Mouse (Mus musculus) monocyte, adult 5-6 weeks (primary cell): Measurements from ENCODE around the gene Kpna7. TPM values are rescaled to one million over a fixed set of nuclear protein-coding genes. Genes with fewer than 3 reads are reported as not detected.
"Not testable (repeated sequence)": the region's sequence is repeated elsewhere in the genome, so short reads cannot be mapped to it uniquely, and the experiment has no call there.

ENCODE experiments used
- ATAC-seq: fragments of 153-309, 156-312 bp; replicated peaks from 2 replicates; pipeline ENCODE4 v1.8.0; 2017; ENCODE audit warnings: mild to moderate bottlenecking; ENCODE audit not compliant: low TSS enrichment, insufficient number of reproducible peaks, severe bottlenecking, poor library complexity, low FRiP score
- total RNA-seq: library from RNA; stranded (forward); fragments of 200-1000, 200-491, 200-594 nt; gene quantifications from 3 replicates; pipeline ENCODE4 v1.2.3, GENCODE M21; 2017

Kpna7 gene
- total RNA-seq, 1 experiment from 2014 or later, result not detected

GRCm38 (mm10) chr5:145110401-145110800, 26.6 kb upstream of the Kpna7 start:
- no peak for ATAC-seq

- no peak for ATAC-seq
Measured at GRCm38 (mm10) chr5:145105694-145106275, 22.0 kb upstream of the Kpna7 start.

GRCm38 (mm10) chr5:145104328-145104727, 20.5 kb upstream of the Kpna7 start:
- ATAC-seq, result no peak

GRCm38 (mm10) chr5:145102706-145103105, 18.9 kb upstream of the Kpna7 start:
- no peak for ATAC-seq

- not testable (repeated sequence) for ATAC-seq
Measured at GRCm38 (mm10) chr5:145101451-145101850, 17.6 kb upstream of the Kpna7 start.

GRCm38 (mm10) chr5:145100960-145101359, 17.1 kb upstream of the Kpna7 start:
- no peak for ATAC-seq

- ATAC-seq, result no peak; the same call in 1 of the 2 replicates
Measured at GRCm38 (mm10) chr5:145098340-145098821, 14.6 kb upstream of the Kpna7 start.

- ATAC-seq, result no peak
Measured at GRCm38 (mm10) chr5:145096195-145096594, 12.4 kb upstream of the Kpna7 start.

GRCm38 (mm10) chr5:145089878-145090277, 6.0 kb upstream of the Kpna7 start:
- ATAC-seq, result no peak

- no peak for ATAC-seq
Measured at GRCm38 (mm10) chr5:145088186-145088585, 4.4 kb upstream of the Kpna7 start.

GRCm38 (mm10) chr5:145084822-145085221, 992 bp upstream of the Kpna7 start:
- ATAC-seq, result no peak

- not testable (repeated sequence) for ATAC-seq
Measured at GRCm38 (mm10) chr5:145083201-145083600, 629 bp downstream of the Kpna7 start.

GRCm38 (mm10) chr5:145081866-145082613, 1.8 kb downstream of the Kpna7 start:
- ATAC-seq, result no peak

- ATAC-seq, result no peak
Measured at GRCm38 (mm10) chr5:145075081-145075480, 8.7 kb downstream of the Kpna7 start.

GRCm38 (mm10) chr5:145071342-145071741, 12.5 kb downstream of the Kpna7 start:
- no peak for ATAC-seq

- ATAC-seq, result peak; percentile 75; the same call in 1 of the 2 replicates
Measured at GRCm38 (mm10) chr5:145069707-145070106, 14.1 kb downstream of the Kpna7 start.

GRCm38 (mm10) chr5:145068863-145069262, 15.0 kb downstream of the Kpna7 start:
- no peak for ATAC-seq

GRCm38 (mm10) chr5:145064765-145065340, 19.0 kb downstream of the Kpna7 start:
- no peak for ATAC-seq

GRCm38 (mm10) chr5:145059524-145059923, 24.3 kb downstream of the Kpna7 start:
- ATAC-seq, result no peak

GRCm38 (mm10) chr5:145058722-145059121, 25.1 kb downstream of the Kpna7 start:
- no peak for ATAC-seq
